Mouse (Mus musculus) hindbrain, embryonic 15.5 days (tissue): ENCODE data around the gene Zkscan2. TPM values are rescaled to one million over a fixed set of nuclear protein-coding genes. Genes with fewer than 3 reads are reported as not detected.

Source experiments
- ATAC-seq: fragments of 200-750 bp; cut with Nextera tagmentation; 2 replicates; pipeline ENCODE4 v1.8.0; 2017; ENCODE audit warnings: low read depth, moderate number of reproducible peaks, moderate TSS enrichment; ENCODE audit not compliant: low FRiP score
- H3K27ac ChIP-seq: fragments of 300-500 bp; sonication (generic); replicated peaks from 2 replicates; pipeline ENCODE4 v1.5.1; 2015; ENCODE audit warnings: mild to moderate bottlenecking, inconsistent platforms
- H3K27me3 ChIP-seq: fragments of 300-500 bp; sonication (generic); 2 replicates; pipeline ENCODE4 v1.6.1; 2015; ENCODE audit warnings: control low read depth, inconsistent platforms
- H3K36me3 ChIP-seq: fragments of 300-500 bp; sonication (generic); 2 replicates; pipeline ENCODE4 v1.6.1; 2015; ENCODE audit warnings: control low read depth, inconsistent platforms
- H3K4me1 ChIP-seq: fragments of 300-500 bp; sonication (generic); replicated peaks from 2 replicates; pipeline ENCODE4 v1.6.1; 2015; ENCODE audit warnings: control low read depth, inconsistent platforms
- H3K4me2 ChIP-seq: fragments of 300-500 bp; sonication (generic); 2 replicates; pipeline ENCODE4 v1.6.1; 2015; ENCODE audit warnings: moderate library complexity, mild to moderate bottlenecking, inconsistent platforms
- H3K4me3 ChIP-seq: fragments of 300-500 bp; sonication (generic); 2 replicates; pipeline ENCODE4 v1.5.1; 2015; ENCODE audit warnings: mild to moderate bottlenecking, inconsistent platforms
- H3K9ac ChIP-seq: fragments of 300-500 bp; sonication (generic); 2 replicates; pipeline ENCODE4 v1.6.1; 2015; ENCODE audit warnings: inconsistent platforms
- H3K9me3 ChIP-seq: fragments of 300-500 bp; sonication (generic); 2 replicates; pipeline ENCODE4 v1.6.1; 2016; ENCODE audit warnings: control low read depth, inconsistent platforms
- WGBS: fragments of 180-500 bp; shearing (Covaris S2); methylation state at CpG from one replicate; pipeline ENCODE4 v1.1.7; 2015; 5-methylcytosine and 5-hydroxymethylcytosine counted together
- polyA plus RNA-seq: library from polyadenylated mRNA; unstranded; fragments of >200 nt; fragmentation: Nextera tagmentation; extraction: Ambion mirVana; gene quantifications from 2 replicates; pipeline ENCODE4 v1.2.1, GENCODE M21; 2015

Gene Zkscan2
- polyA plus RNA-seq, 1 experiment from 2014 or later: 11.4 TPM

DNA sequence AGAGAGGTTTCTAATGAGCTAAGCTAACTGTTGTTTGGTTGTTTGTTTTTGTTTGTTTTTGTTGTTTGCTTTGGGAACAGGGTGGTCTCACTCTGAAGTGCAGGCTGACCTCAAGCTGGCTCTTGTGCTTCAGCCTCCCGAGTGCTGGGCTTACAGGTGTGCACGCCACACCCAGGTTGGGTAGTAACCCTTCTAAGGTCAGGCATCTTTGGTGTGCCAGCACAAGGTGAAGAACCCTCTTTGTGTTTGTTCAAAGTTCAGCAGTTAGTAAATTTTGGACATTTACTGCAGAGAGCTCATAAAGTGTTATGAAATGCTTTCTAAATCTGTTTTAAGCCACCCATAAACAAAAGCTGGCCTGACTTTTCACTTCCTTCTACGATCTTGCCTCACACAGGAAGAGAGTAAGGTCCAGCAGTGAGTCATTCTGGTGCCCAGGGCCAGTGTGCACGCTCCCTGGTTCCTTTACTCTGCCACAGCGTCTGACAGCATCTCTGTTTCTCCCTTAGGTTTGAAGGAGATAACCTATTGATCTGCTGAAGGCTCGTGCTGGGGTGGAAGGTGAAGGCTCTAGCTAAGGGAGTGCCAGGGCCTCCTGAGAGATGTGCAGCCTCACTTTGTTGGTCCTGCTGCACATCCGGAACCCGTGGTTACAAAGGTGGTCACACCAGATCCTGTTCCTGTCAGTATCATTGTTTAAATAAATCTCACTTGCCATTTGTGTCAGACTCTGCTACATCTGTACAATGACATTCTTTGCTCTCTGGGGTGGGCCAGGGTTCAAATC, 70.4 kb downstream of the Zkscan2 start:
- peaks cover 33% of the 10 kb centered on the region for H3K36me3 ChIP-seq

More for the DNA sequence above, 70.4 kb downstream of the Zkscan2 start:
- ATAC-seq: no peak
- WGBS: 91% methylated on average over 8 of the region's 8 CpGs
- Histone ChIP-seq H3K27me3 (no peaks in the 10 kb centered on the region), H3K9me3 (no peaks in the 10 kb centered on the region), H3K9ac (no peak overlapping the region), H3K4me1 (no peaks in the 10 kb centered on the region), H3K4me2 (no peak overlapping the region), H3K4me3 (no peak overlapping the region), H3K27ac (no peak overlapping the region)

Other genes starting within 250 kb of the Zkscan2 start
- 99.6 and 99.8 TPM in 2 replicates for gene Lcmt1, start 130.7 kb downstream of the Zkscan2 start, polyA plus RNA-seq
- gene Arhgap17, start 130.5 kb downstream of the Zkscan2 start, polyA plus RNA-seq: 10.2 and 11.3 TPM in 2 replicates
- not detected in 2 replicates for gene Aqp8, start 38.2 kb downstream of the Zkscan2 start, polyA plus RNA-seq